Mouse (Mus musculus) embryo, embryonic 9.5 days (tissue): ENCODE results near the gene Il31ra.
"Not testable (repeated sequence)": the region's sequence is repeated elsewhere in the genome, so short reads cannot be mapped to it uniquely, and the experiment has no call there.

Experiments
- DNase-seq: peaks from one replicate; pipeline ENCODE4 v3.0.0-alpha.2; 2017; ENCODE audit errors: extremely low spot score

The Il31ra gene

DNA sequence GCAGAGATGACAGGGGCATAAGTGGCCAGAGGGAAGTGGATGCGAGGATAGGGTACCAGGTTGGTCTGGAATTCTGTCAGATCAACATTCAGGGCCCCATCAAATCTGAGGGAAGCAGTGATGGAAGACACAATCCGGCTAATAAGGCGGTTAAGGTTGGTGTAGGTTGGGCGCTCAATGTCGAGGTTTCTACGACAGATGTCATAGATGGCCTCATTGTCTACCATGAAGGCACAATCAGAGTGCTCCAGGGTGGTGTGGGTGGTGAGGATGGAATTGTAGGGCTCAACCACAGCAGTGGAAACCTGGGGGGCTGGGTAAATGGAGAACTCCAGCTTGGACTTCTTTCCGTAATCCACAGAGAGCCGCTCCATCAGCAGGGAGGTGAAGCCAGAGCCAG is at the start of gene Il31ra:
Gene Il31ra, minus strand, starts transcription at position 101 of the 400 bp plus-strand sequence.
- DNase-seq: not testable (repeated sequence)

DNA sequence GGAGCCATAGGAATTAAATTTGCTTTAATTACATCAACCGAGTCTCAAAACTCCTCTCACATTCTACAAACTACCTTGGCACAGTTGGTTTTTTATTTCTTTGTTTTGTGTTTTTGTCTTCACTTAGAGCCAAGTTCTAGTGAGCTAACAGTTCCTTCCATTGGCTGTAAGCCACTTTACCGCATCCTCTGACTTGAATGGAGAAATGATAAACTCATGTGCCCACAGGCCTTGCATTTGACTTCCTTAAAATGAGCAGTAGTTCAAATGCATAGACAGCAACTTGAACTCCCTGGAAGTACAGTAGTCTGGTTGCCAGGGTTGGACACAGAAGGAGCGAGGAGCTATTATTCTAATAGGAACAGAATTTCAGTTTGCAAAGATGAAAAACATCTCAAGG is 48.7 kb upstream of the Il31ra start:
- no peak for DNase-seq

DNA sequence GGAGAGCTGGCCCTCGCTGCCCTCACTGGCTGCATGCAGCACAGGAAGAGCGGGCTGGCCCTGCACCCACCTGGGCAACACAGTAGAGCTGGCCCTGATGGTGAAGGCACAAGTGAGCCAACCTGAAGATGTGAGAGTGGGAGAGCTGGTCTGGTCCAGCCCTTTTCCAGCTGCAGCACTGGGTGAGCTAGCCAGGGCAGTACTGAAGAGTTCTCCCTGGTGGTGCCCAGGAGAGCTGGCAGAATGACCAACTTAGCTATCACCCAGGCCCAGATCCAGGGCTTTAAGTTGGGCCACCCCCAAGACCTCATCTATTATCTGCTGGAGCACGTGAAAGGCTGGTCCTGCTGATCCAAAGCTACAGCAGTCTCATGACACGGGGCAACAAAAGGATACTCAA is 45.0 kb upstream of the Il31ra start:
- DNase-seq: no peak

DNA sequence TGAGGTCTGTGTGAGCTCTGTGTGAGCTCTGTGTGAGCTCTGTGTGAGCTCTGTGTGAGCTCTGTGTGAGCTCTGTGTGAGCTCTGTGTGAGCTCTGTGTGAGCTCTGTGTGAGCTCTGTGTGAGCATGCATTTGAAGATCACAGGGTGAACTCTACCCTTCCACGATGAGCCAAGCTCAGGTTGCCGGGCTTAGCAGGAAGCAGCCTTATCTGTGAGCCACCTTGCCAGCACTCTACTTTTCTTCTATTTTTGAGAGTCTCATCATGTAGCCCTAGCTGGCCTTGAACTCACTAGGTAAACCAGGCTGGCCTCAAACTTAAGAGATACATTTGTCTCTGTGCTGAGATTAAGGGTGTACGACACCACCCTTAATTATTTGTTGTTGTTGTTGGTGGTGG is 42.3 kb upstream of the Il31ra start:
- DNase-seq: no peak

DNA sequence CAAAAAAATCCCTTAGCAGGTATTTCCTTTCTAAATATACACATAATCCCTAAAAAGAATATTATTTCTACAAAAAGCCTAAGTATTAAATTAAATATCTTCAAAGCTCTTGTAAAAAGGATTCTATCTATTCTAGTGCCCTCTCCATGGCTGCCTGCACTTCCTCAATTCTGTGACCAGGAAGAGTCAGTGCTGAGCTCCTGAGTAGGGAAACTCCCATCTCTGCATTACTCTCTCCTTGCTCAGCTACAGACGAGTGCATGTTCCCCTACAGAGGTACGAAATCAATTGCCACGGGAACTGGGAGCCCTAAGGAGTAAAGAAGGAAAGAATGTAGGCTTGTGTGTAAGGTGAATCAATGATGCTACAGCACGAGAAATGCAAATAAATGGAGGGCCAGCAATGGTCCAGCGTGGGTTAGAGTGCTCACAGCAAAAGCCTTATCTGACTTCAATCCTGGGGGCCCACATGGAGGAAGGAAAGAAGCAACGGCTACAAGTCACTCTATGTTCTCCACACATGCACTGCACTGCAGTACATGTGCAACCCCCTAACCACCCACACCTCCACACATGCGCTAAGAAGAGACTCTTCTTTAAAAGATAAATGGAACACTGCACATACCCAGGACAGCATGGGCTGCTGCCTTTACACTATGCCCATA is 41.1 kb upstream of the Il31ra start:
- no peak for DNase-seq

DNA sequence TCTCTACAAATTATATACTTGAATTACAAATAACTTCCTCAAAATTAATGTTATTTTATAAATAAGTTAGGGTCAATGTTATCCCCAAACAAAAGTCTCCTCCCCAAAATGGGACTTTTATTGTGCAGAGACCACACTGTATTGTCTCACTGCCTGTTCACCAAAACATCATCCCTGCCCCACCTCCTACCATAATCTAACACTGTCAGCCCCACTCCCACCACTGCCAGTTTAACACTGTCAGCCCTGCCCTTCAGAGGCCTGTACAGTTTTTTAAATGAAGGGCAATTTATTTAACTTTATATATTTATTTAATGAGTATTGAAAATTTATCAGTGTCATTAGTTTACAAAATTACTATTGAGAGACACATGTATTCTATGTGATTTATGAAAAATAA is 31.4 kb upstream of the Il31ra start:
- no peak for DNase-seq

DNA sequence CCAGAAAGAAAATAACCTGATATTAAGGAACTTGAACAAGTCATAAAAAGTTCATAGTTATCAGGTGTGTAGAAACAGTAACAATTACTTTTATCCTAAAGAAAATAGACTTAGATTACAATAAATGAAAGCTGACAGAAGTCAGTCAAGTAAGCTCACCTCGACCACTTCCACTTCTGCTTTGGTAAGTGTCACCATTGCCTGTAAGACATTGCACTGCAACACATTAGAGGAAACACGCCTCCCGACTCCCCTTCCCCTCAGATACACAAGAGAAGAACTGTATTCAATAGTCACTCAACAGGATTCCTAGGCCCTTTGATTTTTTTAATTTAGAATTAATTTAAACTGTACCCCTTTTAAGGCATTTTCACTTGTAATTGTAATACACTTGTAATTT is 30.5 kb upstream of the Il31ra start:
- no peak for DNase-seq

DNA sequence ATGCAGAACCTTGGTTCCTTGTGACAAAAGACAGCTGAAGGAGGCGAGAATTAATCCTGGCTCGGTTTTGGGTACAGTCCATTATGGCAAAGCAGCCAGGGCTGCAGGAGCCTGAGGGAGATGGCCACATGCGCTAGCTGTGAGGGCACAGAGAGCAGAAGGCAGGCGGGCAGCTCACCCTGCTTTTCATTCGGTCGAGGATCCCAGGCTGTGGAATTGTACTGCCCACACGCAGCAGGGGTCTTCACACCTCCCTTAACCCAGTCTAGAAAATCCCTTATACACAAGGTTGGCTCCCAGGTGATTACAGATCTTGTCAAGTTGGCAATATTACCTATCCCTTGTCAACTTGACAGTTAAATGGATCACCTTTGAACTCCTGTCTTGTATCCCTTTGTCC is 29.5 kb upstream of the Il31ra start:
- DNase-seq: no peak

DNA sequence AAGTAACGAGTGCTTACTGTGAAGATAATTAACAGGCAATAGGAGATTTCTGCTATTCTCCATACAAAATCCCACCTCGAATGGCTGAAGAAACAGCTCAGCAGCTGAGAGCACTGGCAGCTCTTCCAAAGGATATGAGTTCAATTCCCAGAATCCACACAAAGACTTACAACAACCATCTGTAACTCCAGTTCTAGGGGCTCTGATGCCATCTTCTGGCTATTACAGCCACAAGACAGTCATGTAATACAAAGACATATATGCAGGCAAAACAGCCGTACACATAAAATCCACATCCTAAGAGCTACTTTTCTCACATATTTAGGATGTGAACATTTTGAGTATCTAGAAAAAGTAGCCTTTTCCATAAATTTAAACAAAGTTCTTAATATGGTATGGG is 27.4 kb upstream of the Il31ra start:
- DNase-seq: no peak

DNA sequence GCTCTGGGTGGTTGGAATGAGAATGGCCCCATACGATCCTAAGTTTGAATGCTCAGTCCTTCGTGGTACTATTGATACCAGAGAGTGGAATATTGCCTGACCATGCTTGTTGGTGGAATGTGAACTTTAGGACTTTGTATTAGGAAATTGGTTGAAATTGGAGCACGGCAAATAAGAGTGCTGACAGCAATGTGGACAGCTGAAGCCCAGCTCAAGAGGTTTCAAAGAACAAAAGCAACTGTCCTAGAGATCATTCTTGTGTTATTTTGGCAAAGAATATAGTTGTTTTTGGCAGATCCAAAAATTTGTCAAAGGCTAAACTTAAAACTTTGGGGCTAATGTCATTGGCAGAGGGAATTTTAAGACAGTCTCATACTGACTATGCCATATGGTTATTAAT is 14.4 kb upstream of the Il31ra start:
- DNase-seq: no peak

DNA sequence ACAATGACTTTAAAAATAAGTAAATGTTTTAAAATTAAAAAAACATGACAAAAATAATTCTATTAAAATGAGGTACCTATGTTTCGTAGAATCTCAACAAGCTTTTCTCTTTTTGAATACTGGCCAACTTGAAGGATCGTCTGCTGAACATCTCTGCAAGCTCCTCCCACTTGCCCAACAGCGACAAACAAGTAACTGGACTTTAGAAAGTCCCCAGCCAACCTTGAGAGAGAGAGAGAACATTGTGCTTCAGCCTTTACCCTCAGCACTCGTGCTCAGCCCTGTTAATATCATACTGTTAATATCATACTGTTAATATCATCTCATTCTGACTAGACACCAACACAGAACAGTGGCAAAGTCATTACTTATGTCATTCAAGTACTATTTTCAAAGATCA is 10.3 kb upstream of the Il31ra start:
- DNase-seq: no peak

DNA sequence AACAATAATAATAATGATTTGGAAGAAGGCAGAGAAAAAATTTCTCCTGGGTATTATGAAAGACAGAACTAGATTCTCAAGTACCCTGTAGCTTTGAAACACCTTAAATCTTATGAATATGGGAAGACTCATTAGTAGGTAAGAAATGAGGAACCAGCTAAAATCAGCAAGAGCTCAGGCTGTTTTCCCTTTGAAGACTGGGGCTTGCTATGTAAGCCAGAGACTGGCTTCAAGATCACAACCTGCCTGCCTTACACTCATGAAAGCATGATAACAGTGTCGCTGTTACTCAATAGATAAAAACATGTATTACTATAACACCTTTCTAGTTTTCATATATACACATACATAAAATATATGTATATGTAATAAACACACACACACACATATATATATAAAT is 9.7 kb upstream of the Il31ra start:
- no peak for DNase-seq

DNA sequence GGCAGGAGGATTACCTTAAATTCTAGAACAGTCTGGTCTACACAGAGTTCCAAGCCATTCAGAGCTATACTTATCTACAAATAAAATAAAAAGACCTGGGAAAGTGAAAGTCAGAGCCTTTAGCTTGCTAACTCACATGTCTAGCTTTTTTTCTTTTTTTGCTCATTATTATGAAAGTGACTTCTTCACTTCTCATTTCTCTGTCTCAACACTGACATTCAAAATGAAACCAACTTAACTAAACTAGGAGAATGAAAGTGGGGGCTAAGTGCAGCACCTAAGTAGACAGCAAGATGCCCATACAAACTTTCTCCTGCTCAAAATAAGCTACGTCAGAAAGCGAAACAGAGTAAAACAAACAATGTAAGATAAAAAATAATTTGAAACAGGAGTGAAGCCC is 8.4 kb upstream of the Il31ra start:
- DNase-seq: no peak

DNA sequence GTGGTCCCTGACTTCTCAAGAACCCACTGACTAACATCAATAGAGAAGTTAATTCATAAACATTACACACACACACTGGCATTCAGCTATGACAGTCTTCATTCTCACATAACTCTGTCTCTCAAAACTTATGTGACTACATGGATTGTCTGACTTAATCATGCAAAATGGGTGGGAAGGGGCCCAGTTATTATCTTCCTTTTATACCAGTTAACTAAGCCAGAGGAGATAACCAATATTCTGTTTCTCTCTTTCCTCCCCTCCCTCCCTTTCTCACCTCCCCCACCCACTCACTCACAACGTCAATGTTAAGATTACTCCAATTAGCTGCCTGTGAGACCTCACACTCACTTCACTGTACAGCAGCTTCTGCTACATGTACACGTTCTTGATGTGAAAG is 3.9 kb downstream of the Il31ra start:
- DNase-seq: no peak

DNA sequence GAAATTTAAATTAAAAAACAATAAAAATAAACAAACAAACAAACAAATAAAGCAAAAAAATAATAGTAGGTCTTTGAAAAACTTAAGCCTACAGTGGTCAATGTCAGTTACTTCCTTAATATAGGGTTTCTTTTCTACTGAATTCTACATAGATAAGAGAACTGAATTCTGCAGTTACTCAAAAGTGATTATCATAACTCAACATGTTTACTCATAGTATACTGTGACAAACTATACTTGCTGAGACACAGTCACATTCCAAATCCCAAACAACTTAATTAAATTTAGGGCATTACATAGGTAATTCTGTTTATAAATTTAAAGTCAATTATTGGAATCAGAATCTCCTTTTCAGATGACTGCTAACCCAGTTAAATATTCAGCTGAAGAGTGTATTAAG is 4.5 kb downstream of the Il31ra start:
- DNase-seq: no peak

DNA sequence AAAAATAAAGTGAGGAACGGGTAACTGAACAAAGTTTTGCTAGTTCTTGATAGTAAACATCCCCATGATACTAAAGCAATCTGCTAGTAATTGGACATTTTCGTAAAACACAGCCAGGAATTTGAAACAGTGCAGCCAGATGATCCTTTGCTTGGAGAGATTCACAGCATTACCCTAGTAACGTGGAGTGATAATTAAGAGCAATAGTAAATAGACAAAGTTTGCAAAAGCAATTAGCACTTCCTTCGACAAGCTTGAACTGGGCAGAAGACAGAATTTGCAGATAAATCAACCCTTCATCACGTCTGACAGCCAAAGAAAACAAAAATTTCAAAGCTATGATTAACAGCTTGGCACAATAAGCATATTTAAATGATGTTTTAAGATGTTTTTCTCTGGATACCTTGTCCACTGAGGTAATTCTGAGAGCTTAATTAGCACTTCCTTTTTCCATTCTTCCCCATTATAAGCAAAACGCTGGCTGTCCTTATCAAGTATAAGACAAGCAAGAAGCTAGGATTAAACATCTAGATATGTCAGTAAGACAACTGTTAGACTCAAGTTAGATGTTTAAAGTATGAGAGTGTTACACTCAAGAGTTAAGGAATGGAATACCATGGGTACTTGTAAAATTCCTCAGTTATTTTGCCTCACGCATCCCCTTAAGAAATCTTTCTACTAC is 9.5 kb downstream of the Il31ra start:
- no peak for DNase-seq

DNA sequence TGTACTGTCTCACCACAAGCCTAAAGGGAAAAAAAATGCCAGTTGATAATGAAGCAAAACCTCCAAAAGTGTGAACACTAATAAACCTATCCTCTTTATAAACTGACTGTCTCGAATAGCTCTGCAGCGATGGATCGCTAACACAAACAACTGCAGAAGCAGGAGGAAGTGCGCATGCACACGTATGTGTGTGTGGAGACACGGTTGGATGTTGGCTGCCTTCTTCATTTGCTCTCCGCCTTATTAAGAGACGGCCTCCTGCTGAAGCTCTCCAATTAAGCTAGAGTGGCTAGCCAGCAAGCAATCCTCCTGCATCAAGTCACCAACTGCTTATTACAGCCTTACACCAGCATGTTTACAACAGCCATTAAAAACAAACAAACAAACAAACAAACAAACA is 11.9 kb downstream of the Il31ra start:
- no peak for DNase-seq

DNA sequence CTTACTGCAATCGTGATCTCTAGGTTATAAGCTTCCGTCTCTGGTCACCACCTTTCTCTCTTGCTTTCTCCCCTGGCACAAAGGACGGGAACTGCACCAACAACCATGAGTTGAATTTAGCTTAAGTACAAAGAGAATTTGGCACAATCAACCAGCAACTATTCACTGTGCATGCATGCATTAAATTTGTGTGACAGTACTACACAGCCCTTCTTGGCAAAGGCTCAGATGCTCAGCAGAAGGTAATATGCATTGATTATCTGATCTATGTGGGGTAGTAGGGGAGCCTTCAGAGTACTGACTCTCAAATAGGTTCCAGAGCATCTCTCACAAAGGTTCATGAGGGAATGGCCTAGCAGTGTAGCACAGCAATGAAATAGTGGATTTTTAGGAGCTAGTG is 12.4 kb downstream of the Il31ra start:
- no peak for DNase-seq

DNA sequence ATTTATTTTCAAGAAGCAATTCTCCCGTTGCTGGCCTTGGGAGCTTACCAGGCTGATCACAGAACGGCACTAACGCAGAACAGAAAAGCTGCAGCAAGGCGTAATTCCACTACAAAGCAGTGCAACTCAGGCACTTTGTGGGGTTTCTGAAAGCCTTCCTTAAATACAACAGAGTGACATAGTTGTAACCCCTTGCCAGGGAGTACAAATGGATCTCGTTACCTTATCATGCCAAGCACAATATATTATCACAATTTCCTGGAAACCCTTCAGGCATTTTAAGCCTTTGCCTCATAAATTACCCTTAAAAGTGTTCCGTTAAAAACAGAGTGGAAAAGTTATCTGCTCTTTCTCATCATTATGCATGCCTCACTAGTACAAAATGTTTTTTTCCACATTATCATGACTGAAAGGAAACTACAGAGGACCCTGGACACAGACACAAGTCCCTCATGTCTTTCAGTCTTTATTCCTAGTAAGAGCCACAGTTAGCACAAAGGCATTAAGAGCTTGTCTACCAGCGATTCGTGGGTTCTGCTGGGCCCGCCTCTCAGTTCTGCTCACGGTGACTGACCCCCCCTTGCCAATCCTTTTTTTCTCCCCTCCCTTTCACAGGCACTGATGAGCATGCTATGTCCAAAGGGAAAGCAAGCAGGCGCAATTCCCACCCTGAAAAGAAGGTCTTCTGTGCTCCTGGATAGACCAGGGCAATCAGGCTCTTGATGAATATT is 13.4 kb downstream of the Il31ra start:
- DNase-seq: no peak

DNA sequence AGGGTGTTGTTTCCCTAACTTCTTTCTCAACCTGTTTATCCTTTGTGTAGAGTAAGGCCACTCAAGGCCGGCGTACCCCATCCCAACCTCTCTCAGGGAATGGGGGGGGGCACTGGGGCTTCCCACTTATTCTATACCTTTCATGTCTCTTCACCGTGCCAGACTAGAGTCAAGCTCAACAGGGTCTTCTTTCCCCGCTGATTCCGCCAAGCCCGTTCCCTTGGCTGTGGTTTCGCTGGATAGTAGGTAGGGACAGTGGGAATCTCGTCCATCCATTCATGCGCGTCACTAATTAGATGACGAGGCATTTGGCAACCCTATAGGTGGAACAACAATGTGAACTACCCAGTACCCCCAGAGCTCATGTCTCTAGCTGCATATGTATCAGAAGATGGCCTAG is 16.1 kb downstream of the Il31ra start:
- not testable (repeated sequence) for DNase-seq

DNA sequence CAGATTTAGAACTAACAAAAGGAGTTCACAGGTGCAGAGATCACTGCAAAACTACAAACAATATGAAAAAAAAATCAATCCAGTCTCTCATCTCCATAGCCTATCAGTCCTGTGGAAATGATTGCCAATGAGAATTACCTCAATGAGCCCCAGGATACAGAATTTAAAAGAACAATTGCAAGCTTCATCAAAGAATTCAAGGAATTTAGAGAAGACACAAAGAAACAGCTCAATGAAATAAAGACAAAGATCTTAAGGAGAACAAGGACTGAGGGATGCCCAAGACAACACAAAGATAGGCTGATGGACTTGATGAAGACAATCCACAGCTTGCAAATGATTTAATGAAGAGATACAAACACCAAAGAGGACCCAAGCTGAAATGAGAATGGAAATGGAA is 20.4 kb downstream of the Il31ra start:
- no peak for DNase-seq

DNA sequence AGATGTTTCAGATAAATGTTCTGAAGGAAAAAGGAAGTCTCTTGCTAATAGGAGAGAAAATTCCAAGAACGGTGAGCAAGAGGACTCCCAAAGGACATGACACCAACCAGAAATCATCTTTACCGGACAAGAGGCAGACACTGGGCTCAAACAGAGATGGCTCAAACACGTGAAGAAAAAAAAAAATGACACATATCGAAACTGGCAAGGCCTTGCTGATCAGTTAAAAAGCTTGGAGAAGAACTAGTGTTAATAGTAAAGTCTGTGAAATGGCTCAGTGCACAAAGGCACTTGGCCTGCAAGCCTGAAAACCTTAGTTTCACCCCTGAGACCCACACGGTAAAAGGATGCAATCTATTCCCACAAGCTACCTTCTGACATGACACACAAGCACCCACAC is 23.4 kb downstream of the Il31ra start:
- DNase-seq: no peak

DNA sequence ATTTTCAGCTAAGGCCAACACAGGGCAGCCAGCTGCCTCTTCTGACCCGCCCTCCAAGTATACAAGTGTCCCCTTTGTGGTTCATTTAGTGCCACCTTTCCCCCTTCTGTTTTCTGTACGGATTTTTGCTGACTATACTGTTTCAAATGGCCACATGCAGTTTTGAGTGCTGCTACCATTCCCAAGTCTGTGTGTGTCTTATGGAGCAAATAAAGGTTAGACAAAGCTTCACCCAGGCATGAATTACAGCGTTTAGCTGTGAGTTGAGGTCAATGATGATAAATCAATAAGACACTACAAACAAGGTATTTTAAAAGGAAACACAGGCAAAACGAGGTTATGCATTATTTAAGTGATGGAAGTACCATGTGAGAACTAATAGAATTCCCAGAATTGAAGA is 24.6 kb downstream of the Il31ra start:
- no peak for DNase-seq
